In the genomic region with DNA sequence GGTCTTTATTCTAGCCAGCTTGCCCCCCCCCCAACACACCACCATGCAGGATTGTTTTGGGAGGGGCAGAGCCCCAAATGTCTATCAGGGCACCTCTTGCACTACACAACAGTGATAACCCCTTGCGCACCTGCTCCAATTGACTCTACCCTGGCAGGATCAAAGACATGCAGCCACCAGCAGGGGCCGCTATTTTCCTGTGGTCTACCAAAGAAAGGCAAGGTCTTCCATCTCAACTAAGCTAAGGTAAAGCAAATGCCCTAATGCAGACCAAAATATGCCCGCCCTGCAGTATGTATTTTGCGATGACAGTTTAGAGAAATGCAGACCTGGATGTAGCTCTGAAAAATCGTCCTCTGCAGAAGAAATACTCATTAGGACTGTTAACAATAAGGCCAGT, we compare ENCODE assay signal across 9 mouse cellular contexts. TPM values are rescaled to one million over a fixed set of nuclear protein-coding genes. Genes with fewer than 3 reads are reported as not detected.
DNase-seq lines count a peak whose midpoint lies in the region; ATAC-seq and TF ChIP-seq lines count a peak whose summit lies in the region.
"Had no signal": no experiment of that assay in that cellular context is flagged by ENCODE, and none has a peak within 500 bp of the region (broad histone marks: within the 10 kb centered on the region; RNA-seq: fewer than 3 reads in every experiment).

No protein-coding gene starts in this region.

- peaks cover 4% of the 10 kb centered on the region for H3K4me1 ChIP-seq in heart, adult 2 months (ENCODE audit: control insufficient read depth, insufficient read depth, low read length)

- TF ChIP-seq EP300 in heart, adult 2 months (IDR thresholded peaks at IDR 0.05; ENCODE audit: insufficient read depth, low read depth, low read length) = peak; percentile 50; the same call in 1 of the 2 replicates

- POLR2A ChIA-PET in Patski (lab: Charles Lee) = interaction anchor here (1.0 to 1.7 kb wide), 2 partner anchors 29 to 76 kb away, joined by 3 to 4 read pairs; partner anchors contain the start of genes Rabep2 and Sh2b1

- no peak for TF ChIP-seq POLR2A in heart, adult 2 months (IDR thresholded peaks at IDR 0.05; ENCODE audit: insufficient read depth, low read depth, low read length)

- peak; percentile 72 for DNase-seq in cerebellum, adult 11 months
- no peak for DNase-seq in Patski (ENCODE audit: low read depth, low spot score)
- DNase-seq in cerebellum, postnatal 25 days = peak; percentile 87 to 93
- peak; percentile 79 to 85 for DNase-seq in heart, adult 2 months
- peak; percentile 66 to 93 for DNase-seq in layer of hippocampus, postnatal 25 days (ENCODE audit: extremely low spot score in 1 of 2, low spot score in 1 of 2)
- DNase-seq in mesoderm, embryonic 11.5 days (ENCODE audit: low read depth, low spot score) = peak; percentile 81
- peak; percentile 83 to 88 for DNase-seq in spleen, postnatal 36 days (ENCODE audit: low spot score in 2 of 2)

- CTCF ChIA-PET in Patski (lab: Charles Lee) = interaction anchor here (0.7 to 1.8 kb wide), 4 partner anchors 27 to 128 kb away, joined by 3 to 6 read pairs (median 4); no protein-coding TSS in a partner anchor

- no peak for ATAC-seq in cerebellum, adult (ENCODE audit: insufficient number of reproducible peaks, low FRiP score, low TSS enrichment)
- ATAC-seq in Patski = no peak

- no peaks in the 10 kb centered on the region for H3K79me2 ChIP-seq in heart, adult 2 months (replicated peaks; ENCODE audit: control insufficient read depth, insufficient read depth, low read length)

- no peaks in the 10 kb centered on the region for H3K36me3 ChIP-seq in heart, adult 2 months (ENCODE audit: control insufficient read depth, insufficient read depth, low read length)

- H3K27ac ChIP-seq in heart, adult 2 months = no peak overlapping the region

- H3K4me3 ChIP-seq in heart, adult 2 months = no peak overlapping the region
- H3K4me3 ChIP-seq: megakaryocyte, embryonic 14.5 days had no signal

- in situ Hi-C loops in Patski (cut with MboI; ENCODE audit: low pct_unique_long_range_greater_than_20kb) = loop anchor here (5.0 kb wide), 1 partner anchor 128 kb away; no protein-coding TSS in a partner anchor

- 4% methylated on average over 5 of the region's 5 CpGs for WGBS in heart, adult 2 months

- TF ChIP-seq CTCF in Patski (IDR thresholded peaks at IDR 0.05) = peak; percentile 92
- TF ChIP-seq CTCF in heart, adult 2 months (IDR thresholded peaks at IDR 0.05) = peak; percentile 93

- intact Hi-C loops in heart, adult 2 months (cut with DNase I) = loop anchor here (1.0 to 10.0 kb wide), 6 partner anchors 29 to 295 kb away; partner anchors contain the start of genes Bola2, Rabep2 and Slx1b

- H3K9ac ChIP-seq in heart, adult 2 months (ENCODE audit: low read depth, low read length) = no peak overlapping the region

- no peaks in the 10 kb centered on the region for H3K27me3 ChIP-seq in Patski
- no peaks in the 10 kb centered on the region for H3K27me3 ChIP-seq in heart, adult 2 months (ENCODE audit: control insufficient read depth, insufficient read depth, low read length)
- H3K27me3 ChIP-seq: megakaryocyte, embryonic 14.5 days had no signal

RNA-seq across cellular contexts. Expression of gene Nfatc2ip, which starts 3.0 kb away (rescaled TPM):
- 8.9 TPM for polyA plus RNA-seq in Patski (2021)
- 1 to 10 TPM; 4.0 to 4.9 TPM for total RNA-seq in heart, adult 2 months (2021)
- 3.0 and 5.6 TPM in 2 replicates for polyA plus RNA-seq in heart, adult 2 months (2012; rRNA removed)
- total RNA-seq in layer of hippocampus, postnatal 25 days (2021) = 1 to 10 TPM; 5.8 to 8.4 TPM

RNA-seq across cellular contexts. Expression of gene Cd19, which starts 15.1 kb away (rescaled TPM):
- not detected for polyA plus RNA-seq in Patski (2021)
- 1 to 10 TPM in 1 of 2 experiments, under 1 TPM in 1; 0.37 to 1.9 TPM for total RNA-seq in heart, adult 2 months (2021)
- 2.1 and 4.6 TPM in 2 replicates for polyA plus RNA-seq in heart, adult 2 months (2012; rRNA removed)
- not detected for total RNA-seq in layer of hippocampus, postnatal 25 days (2021)

RNA-seq across cellular contexts. Expression of gene Spns1, which starts 22.3 kb away (rescaled TPM):
- polyA plus RNA-seq in Patski (2021) = 69.3 TPM
- total RNA-seq in heart, adult 2 months (2021) = 10 to 100 TPM; 22.3 to 31.9 TPM
- 57.5 and 68.8 TPM in 2 replicates for polyA plus RNA-seq in heart, adult 2 months (2012; rRNA removed)
- 10 to 100 TPM; 87.5 to 89.6 TPM for total RNA-seq in layer of hippocampus, postnatal 25 days (2021)

RNA-seq across cellular contexts. Expression of gene Rabep2, which starts 29.0 kb away (rescaled TPM):
- 30.2 TPM for polyA plus RNA-seq in Patski (2021)
- 1 to 10 TPM; 5.3 to 6.3 TPM for total RNA-seq in heart, adult 2 months (2021)
- 8.1 and 9.2 TPM in 2 replicates for polyA plus RNA-seq in heart, adult 2 months (2012; rRNA removed)
- 10 to 100 TPM in 1 of 2 experiments, 1 to 10 TPM in 1; 9.8 to 13.5 TPM for total RNA-seq in layer of hippocampus, postnatal 25 days (2021)

RNA-seq across cellular contexts. Expression of gene Lat, which starts 30.2 kb away (rescaled TPM):
- 0.95 TPM for polyA plus RNA-seq in Patski (2021)
- total RNA-seq in heart, adult 2 months (2021) = 1 to 10 TPM in 1 of 2 experiments, under 1 TPM in 1; 0.34 to 1.8 TPM
- 1.3 and 4.4 TPM in 2 replicates for polyA plus RNA-seq in heart, adult 2 months (2012; rRNA removed)
- total RNA-seq in layer of hippocampus, postnatal 25 days (2021) = 1 to 10 TPM; 1.1 to 1.3 TPM
